Mouse (Mus musculus) WW6 (cell line): Measurements from ENCODE around the gene Iqcc.

Experiments used
- DNase-seq: peaks from one replicate; pipeline ENCODE4 v3.0.0-alpha.2; 2013; ENCODE audit warnings: low read depth, low spot score

Iqcc gene

DNA sequence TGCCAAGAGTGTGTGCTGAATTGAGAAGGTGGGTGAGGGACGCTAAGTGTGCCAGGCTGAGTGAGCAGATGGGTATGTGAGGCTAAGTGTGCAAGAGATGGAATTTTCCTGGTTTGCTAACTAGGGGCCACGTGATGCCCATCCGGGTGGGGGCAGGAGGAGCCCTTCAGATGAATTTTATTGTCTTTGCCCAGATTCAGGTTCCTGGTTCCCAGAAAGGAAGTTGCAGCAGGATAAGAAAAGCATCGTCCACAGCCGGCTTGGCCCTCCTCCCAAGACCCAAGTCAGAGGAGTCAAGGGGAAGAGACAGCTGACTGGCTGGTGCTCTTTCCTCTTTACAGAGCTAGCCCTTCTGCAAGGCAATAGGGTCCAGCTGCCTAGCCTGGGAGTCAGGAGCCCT is 40.4 kb downstream of the Iqcc start, which contains the start of gene Fam167b:
Fam167b (minus strand) TSS at position 84 of the 400 bp plus-strand sequence.
- DNase-seq: no peak

DNA sequence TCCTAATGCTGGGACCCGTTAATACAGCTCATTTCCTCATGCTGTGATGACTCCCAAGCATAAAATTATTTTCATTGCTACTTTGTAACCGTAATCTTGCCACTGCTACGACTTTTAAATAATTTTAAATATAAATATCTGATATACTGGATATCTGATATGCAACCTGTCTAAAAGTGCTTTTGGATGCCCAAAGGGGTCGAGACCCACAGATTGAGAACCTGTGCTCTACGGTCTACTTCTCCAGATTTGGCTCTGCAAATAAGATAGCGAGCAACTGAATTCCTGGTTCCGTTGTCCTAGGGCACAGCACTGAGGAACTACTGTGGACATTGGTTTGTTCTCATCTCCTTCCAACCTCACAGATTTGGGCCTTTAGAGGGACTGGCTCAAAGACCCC is 41.2 kb downstream of the Iqcc start:
- DNase-seq: no peak

DNA sequence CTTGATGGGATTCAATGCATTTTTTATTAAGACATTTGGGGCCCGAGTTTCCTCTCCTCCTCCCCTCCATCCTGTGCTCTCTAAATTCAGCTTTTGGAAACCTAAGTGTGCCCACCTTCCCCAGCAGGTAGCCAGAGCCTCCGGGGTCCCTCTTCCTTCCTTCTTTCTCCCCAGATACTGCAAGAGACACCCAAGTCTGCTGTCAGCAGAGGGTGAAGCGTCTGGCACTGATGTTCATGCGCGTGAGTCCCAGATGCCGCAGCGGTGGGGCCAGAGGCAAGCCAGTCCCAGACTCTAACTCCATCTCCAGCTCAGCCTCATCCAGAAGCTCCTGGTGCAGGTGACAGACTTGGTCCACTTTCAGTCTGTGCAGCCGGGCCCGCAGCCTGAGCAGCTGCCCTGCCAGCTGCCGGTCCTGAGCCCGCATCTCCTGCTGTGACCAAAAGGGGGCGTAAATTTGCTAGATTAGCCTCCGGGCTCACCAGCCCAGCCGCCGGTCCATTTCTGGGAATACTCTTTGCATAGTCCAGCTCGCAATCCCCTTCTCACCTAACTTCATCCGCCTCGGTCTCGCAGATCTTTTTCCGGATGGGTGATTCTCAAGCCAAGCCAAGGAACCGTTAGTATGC is 41.9 kb downstream of the Iqcc start:
- no peak for DNase-seq

DNA sequence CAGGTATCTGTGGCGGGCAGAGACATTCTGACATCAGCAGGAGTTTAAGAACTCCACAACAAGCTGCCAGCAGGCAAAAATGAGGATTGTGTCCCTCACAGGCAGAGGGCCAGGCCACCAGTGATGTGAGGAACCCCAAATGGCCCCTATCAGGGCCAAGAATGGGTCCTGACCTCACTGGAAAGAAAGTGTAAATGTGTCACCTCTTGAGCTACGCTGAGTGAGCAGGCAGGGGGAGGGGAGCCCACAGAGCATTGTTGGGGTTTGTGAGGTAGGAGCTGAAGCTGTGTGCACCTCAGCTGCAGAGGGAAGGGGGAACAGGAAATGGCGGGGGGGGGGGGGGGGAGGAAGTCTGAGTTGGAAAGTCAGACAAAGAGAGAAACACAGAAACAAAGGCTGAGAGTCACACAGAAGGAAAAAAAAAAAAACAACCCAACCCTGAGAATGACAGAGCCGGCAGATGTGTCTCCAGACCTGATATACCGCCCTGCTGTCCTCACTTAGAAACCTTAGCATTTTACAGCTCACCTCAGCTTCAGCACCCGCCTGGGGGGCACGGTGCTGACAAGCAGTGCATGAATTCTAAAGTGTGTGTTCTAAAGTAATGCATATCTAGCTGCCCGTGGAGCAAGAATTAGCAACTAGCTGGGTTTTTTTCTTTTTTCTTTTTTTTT is 43.6 kb downstream of the Iqcc start:
- DNase-seq: no peak

DNA sequence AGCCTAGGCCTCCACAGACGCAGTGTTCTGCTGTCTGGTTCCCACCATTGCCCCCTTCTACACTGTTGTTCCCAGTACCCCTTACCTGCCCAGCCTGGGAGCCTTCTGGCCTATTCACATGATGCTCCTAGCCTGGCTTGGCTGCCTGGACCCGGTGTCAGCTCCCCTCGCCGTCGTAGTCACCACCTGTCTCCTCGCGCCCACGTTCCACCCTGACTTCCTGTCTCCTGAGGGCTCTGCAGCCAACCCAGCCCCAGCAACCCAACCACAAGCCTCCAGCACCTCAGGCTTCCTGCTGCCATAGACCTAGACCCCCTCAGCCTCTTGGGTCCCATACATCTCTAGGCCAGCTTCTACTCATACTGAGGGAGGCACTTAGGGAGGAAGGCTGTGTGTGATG is 45.5 kb downstream of the Iqcc start, which contains the start of gene Lck:
Lck (minus strand) TSS at position 212 of the 400 bp plus-strand sequence.
- DNase-seq: no peak

DNA sequence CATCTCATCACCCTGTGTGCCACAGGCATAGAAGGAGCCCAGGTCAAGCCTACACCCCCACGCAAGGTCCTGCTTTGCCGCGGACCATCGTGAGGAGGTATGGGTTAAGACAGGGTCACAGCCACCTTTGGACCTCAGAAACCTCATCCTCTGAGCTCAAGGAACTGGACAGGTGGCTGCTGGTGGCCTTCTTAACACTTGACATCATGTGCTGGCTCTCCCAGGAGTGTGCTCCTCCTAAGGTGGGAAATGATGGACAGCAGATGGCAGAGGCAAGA is 45.9 kb downstream of the Iqcc start:
- DNase-seq: no peak

DNA sequence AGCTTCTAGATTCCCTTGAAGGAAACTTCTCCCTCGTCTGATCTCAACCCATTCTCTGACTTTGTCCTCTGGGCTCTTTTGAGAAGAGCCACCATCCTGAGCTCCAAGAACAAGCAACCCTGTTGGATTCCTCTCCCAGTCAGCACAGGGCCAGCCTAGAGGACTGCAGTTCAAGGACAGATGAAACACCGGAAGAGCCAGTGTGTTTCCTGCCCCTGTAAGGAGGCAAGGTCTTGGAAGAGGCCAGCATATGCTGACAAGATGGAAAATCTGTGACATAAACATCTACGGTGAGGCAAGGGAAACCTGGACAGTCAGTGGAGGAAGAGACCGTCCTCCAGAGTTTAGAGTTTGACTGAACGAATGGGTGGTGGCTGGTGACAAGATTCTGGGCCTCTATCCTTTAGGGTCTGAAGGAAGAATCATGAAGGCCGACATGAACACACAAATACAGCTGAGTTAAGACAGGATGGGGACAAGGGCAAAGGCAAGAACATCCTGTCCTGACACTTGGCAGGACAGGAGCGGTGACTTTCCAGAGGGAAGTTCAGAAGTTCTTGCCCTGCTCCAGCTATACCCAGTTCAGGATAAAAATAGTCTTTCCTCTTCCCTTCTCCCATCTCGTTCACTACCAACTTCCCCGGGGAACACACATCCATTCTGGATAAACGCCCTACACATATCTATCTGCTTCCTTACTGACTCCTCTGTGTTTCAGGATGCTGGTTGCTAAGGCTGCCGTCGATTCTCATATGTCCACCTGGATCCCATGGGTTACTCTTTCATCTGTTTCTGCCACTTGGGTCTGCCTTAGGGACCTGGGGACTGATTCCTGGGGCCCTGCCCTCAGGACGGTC is 46.4 kb downstream of the Iqcc start:
- no peak for DNase-seq

DNA sequence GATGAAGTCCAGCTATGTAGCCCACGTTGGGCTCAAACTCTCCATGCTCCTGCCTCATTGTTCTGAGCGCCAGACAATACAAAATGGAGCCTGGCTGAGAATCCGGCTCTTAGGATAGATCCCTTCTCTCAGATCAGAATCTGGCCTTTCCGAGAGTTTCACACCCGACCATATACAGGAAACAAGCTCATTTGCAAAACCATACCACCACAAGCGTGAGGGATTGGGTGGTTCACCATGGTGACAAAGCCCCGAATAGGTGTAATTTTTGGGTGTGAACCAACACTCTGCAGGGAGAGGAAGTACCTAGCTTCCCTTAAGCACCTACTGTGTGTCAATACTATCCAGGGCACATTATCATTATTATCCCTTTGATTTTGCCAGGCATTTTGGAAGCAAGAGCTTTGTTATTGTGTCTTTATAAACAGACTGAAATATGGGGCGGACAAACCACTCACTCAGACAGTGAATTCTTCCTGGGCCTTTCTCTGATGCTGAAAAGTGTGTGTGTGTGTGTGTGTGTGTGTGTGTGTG is 47.3 kb downstream of the Iqcc start:
- DNase-seq: no peak

DNA sequence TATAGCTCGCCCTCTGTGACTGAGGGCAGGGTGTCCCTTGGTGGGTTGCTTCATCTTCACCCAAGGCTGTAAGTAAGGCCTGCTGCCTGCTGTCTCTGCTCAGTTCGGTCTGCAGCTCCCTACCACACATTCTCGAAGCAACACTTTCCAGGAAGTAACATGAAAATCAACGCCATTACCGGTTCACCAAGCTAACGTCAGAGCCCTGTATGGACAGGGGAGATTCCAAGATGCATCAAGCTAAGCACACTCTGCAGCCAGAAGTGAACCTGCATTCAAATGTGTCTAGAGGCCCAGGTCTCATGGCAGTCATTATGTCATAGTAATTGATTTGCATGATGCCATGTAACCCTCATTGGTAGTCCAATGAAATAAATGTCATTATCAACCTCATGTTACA is 48.9 kb downstream of the Iqcc start:
- no peak for DNase-seq

DNA sequence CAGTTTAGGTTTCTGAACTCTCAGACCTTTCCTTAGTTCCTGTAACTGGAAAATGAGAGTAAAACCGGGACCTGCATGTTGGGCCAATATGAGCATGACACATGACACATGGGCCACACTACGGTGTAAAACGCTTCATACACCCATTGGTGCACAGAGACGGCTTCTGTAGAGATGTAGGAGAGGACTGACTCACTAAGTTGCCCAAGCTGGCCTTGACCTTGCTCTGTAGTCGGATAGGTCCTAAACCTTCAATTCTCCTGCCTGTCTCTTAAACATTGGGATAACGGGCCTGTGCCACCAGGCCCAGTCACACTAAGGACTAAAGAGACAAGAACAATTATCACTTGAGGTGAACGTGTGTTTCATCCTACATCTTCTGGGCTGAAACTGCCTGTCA is 50.5 kb downstream of the Iqcc start:
- no peak for DNase-seq

DNA sequence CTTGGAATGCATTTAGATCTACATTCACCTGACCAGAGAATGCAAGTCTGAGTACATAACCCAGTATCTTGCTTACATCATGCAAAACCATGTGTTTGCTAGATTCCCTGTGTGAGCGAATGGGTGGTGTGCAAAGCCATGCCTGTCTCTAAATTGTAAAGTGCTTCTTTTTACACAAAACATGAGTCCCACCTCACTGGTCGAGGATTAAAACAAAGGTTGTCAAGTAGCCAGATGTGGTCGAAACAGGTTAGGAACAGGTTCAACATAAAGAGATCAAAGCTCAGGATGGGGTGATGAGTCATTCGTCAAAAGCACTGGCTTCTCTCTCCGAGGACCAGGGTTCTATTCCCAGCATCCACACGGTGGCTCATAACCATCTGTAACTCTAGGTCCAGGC is 53.8 kb downstream of the Iqcc start:
- DNase-seq: no peak
